Mouse (Mus musculus) hindbrain, embryonic 13.5 days (tissue): Measurements from ENCODE around the gene Pyroxd2. TPM values are rescaled to one million over a fixed set of nuclear protein-coding genes. Genes with fewer than 3 reads are reported as not detected.
A peak's percentile ranks its signal among the peaks of the same experiment; 100 is the strongest.

Experiments
- ATAC-seq: fragments of 200-750 bp; cut with Nextera tagmentation; 2 replicates; pipeline ENCODE4 v1.8.0; 2017; ENCODE audit warnings: moderate TSS enrichment; ENCODE audit not compliant: low FRiP score
- H3K27ac ChIP-seq: fragments of 300-500 bp; sonication (generic); 2 replicates; pipeline ENCODE4 v1.5.1; 2015; ENCODE audit warnings: inconsistent platforms, mild to moderate bottlenecking, moderate library complexity
- H3K27me3 ChIP-seq: fragments of 300-500 bp; sonication (generic); 2 replicates; pipeline ENCODE4 v1.6.1; 2015; ENCODE audit warnings: mild to moderate bottlenecking, inconsistent platforms
- H3K36me3 ChIP-seq: fragments of 300-500 bp; sonication (generic); 2 replicates; pipeline ENCODE4 v1.6.1; 2015; ENCODE audit warnings: mild to moderate bottlenecking, inconsistent platforms
- H3K4me1 ChIP-seq: fragments of 300-500 bp; sonication (generic); replicated peaks from 2 replicates; pipeline ENCODE4 v1.6.1; 2015; ENCODE audit warnings: inconsistent platforms
- H3K4me2 ChIP-seq: fragments of 300-500 bp; sonication (generic); 2 replicates; pipeline ENCODE4 v1.6.1; 2015; ENCODE audit warnings: inconsistent platforms, mild to moderate bottlenecking, moderate library complexity
- H3K4me3 ChIP-seq: fragments of 300-500 bp; sonication (generic); 2 replicates; pipeline ENCODE4 v1.5.1; 2015; ENCODE audit warnings: mild to moderate bottlenecking, inconsistent platforms
- H3K9ac ChIP-seq: fragments of 300-500 bp; sonication (generic); 2 replicates; pipeline ENCODE4 v1.6.1; 2015; ENCODE audit warnings: mild to moderate bottlenecking, inconsistent platforms
- H3K9me3 ChIP-seq: fragments of 300-500 bp; sonication (generic); 2 replicates; pipeline ENCODE4 v1.6.1; 2016; ENCODE audit warnings: inconsistent platforms
- WGBS: fragments of 180-500 bp; shearing (Covaris S2); methylation state at CpG from one replicate; pipeline ENCODE4 v1.1.7; 2015; 5-methylcytosine and 5-hydroxymethylcytosine counted together
- polyA plus RNA-seq: library from polyadenylated mRNA; unstranded; fragments of >200 nt; fragmentation: Nextera tagmentation; extraction: Ambion mirVana; gene quantifications from 2 replicates; pipeline ENCODE4 v1.2.1, GENCODE M21; 2015

The Pyroxd2 gene
- polyA plus RNA-seq, 1 experiment from 2014 or later: 2.2 TPM

- Histone ChIP-seq H3K9ac (no peak overlapping the region), H3K27me3 (peaks cover 15% of the 10 kb centered on the region; the same call in 1 of the 2 replicates), H3K4me1 (peaks cover 16% of the 10 kb centered on the region), H3K27ac (no peak overlapping the region), H3K36me3 (no peaks in the 10 kb centered on the region), H3K9me3 (no peaks in the 10 kb centered on the region), H3K4me2 (no peak overlapping the region), H3K4me3 (no peak overlapping the region)
- peak; percentile 81 for ATAC-seq
- WGBS: 25% methylated on average over 4 of the region's 4 CpGs
Observed at GRCm38 (mm10) chr19:42744162-42744586, 8.4 kb downstream of the Pyroxd2 start.

GRCm38 (mm10) chr19:42743261-42743660 lies 9.3 kb downstream of the Pyroxd2 start:
- Histone ChIP-seq H3K4me3 (no peak overlapping the region), H3K27ac (no peak overlapping the region), H3K9me3 (no peaks in the 10 kb centered on the region), H3K4me1 (peaks cover 16% of the 10 kb centered on the region), H3K27me3 (peaks cover 15% of the 10 kb centered on the region; the same call in 1 of the 2 replicates), H3K36me3 (no peaks in the 10 kb centered on the region), H3K9ac (no peak overlapping the region), H3K4me2 (peak overlapping the region; percentile 11; the same call in 1 of the 2 replicates)
- 29% methylated on average over 16 of the region's 16 CpGs for WGBS
- 0 out of 2 replicates have a peak, but pooled peaks have one; percentile 27 for ATAC-seq

GRCm38 (mm10) chr19:42741884-42742283 lies 10.7 kb downstream of the Pyroxd2 start:
- peaks cover 16% of the 10 kb centered on the region for H3K4me1 ChIP-seq
- no peaks in the 10 kb centered on the region for H3K9me3 ChIP-seq
- H3K9ac ChIP-seq: no peak overlapping the region
- WGBS: 81% methylated on average over 14 of the region's 14 CpGs
- H3K4me2 ChIP-seq: no peak overlapping the region
- H3K36me3 ChIP-seq: no peaks in the 10 kb centered on the region
- no peak overlapping the region for H3K27ac ChIP-seq
- ATAC-seq: no peak
- no peak overlapping the region for H3K4me3 ChIP-seq
- peaks cover 15% of the 10 kb centered on the region; the same call in 1 of the 2 replicates for H3K27me3 ChIP-seq

GRCm38 (mm10) chr19:42740163-42740899 lies 12.2 kb downstream of the Pyroxd2 start:
- H3K27me3 ChIP-seq: peaks cover 18% of the 10 kb centered on the region; the same call in 1 of the 2 replicates
- no peak overlapping the region for H3K4me2 ChIP-seq
- ATAC-seq: no peak
- no peak overlapping the region for H3K27ac ChIP-seq
- H3K4me3 ChIP-seq: no peak overlapping the region
- no peaks in the 10 kb centered on the region for H3K9me3 ChIP-seq
- H3K9ac ChIP-seq: no peak overlapping the region
- H3K36me3 ChIP-seq: no peaks in the 10 kb centered on the region
- WGBS: 74% methylated on average over 8 of the region's 8 CpGs
- H3K4me1 ChIP-seq: peaks cover 16% of the 10 kb centered on the region

- Histone ChIP-seq H3K4me1 (peaks cover 13% of the 10 kb centered on the region), H3K4me3 (no peak overlapping the region), H3K4me2 (no peak overlapping the region), H3K9ac (no peak overlapping the region), H3K9me3 (no peaks in the 10 kb centered on the region), H3K36me3 (no peaks in the 10 kb centered on the region), H3K27ac (no peak overlapping the region), H3K27me3 (peaks cover 16% of the 10 kb centered on the region; the same call in 1 of the 2 replicates)
- no peak for ATAC-seq
- 91% methylated on average over 6 of the region's 6 CpGs for WGBS
Observed at GRCm38 (mm10) chr19:42739734-42740133, 12.8 kb downstream of the Pyroxd2 start.

DNA sequence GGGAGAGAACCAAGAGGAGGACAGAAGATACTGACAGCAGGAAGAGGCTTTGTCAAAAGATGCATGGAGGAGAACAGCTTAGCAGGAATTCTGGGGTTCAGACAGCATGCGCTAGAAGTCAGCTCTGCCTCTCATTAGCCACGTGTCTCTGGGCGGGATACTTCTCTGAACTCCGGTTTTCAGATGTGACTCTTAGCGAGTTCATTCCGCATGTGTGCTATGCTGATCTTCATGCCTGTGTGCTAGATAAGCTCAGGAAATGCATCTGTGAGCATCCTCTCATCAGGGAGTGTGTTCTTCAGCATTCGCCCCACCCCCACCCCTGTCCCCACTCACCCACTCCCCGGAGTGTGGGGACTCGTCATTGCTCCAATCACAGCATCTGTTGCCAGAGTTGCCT lies 14.8 kb downstream of the Pyroxd2 start:
- whole genome bisulfite sequencing: 70% methylated on average over 9 of the region's 9 CpGs
- H3K4me1 ChIP-seq: no peaks in the 10 kb centered on the region
- no peak overlapping the region for H3K27ac ChIP-seq
- no peak overlapping the region for H3K4me3 ChIP-seq
- peaks cover 14% of the 10 kb centered on the region; the same call in 1 of the 2 replicates for H3K27me3 ChIP-seq
- H3K36me3 ChIP-seq: no peaks in the 10 kb centered on the region
- H3K9ac ChIP-seq: no peak overlapping the region
- no peak for ATAC-seq
- H3K9me3 ChIP-seq: no peaks in the 10 kb centered on the region
- H3K4me2 ChIP-seq: no peak overlapping the region

- WGBS: 87% methylated on average over 5 of the region's 5 CpGs
- no peak overlapping the region for H3K9ac ChIP-seq
- H3K27ac ChIP-seq: no peak overlapping the region
- H3K27me3 ChIP-seq: 0 out of 2 replicates have a peak, but pooled peaks cover 4% of the 10 kb centered on the region
- H3K4me1 ChIP-seq: no peaks in the 10 kb centered on the region
- H3K9me3 ChIP-seq: no peaks in the 10 kb centered on the region
- H3K36me3 ChIP-seq: no peaks in the 10 kb centered on the region
- ATAC-seq: no peak
- H3K4me3 ChIP-seq: no peak overlapping the region
- no peak overlapping the region for H3K4me2 ChIP-seq
Observed at GRCm38 (mm10) chr19:42734982-42735381, 17.6 kb downstream of the Pyroxd2 start.

GRCm38 (mm10) chr19:42727424-42727823 lies 25.2 kb downstream of the Pyroxd2 start:
- 0 out of 2 replicates have a peak, but pooled peaks cover 3% of the 10 kb centered on the region for H3K4me1 ChIP-seq
- no peak overlapping the region for H3K4me3 ChIP-seq
- no peaks in the 10 kb centered on the region for H3K36me3 ChIP-seq
- WGBS: 90% methylated on average over 4 of the region's 4 CpGs
- H3K9ac ChIP-seq: no peak overlapping the region
- no peaks in the 10 kb centered on the region for H3K9me3 ChIP-seq
- no peak for ATAC-seq
- no peak overlapping the region for H3K4me2 ChIP-seq
- H3K27ac ChIP-seq: no peak overlapping the region
- no peaks in the 10 kb centered on the region for H3K27me3 ChIP-seq

GRCm38 (mm10) chr19:42726766-42727165 lies 25.8 kb downstream of the Pyroxd2 start:
- H3K27ac ChIP-seq: no peak overlapping the region
- no peak overlapping the region for H3K9ac ChIP-seq
- H3K27me3 ChIP-seq: no peaks in the 10 kb centered on the region
- H3K36me3 ChIP-seq: no peaks in the 10 kb centered on the region
- 89% methylated on average over 10 of the region's 10 CpGs for WGBS
- no peak overlapping the region for H3K4me3 ChIP-seq
- H3K9me3 ChIP-seq: no peaks in the 10 kb centered on the region
- 0 out of 2 replicates have a peak, but pooled peaks cover 7% of the 10 kb centered on the region for H3K4me1 ChIP-seq
- no peak for ATAC-seq
- no peak overlapping the region for H3K4me2 ChIP-seq

- 0 out of 2 replicates have a peak, but pooled peaks cover 7% of the 10 kb centered on the region for H3K4me1 ChIP-seq
- no peak overlapping the region for H3K4me3 ChIP-seq
- no peaks in the 10 kb centered on the region for H3K36me3 ChIP-seq
- ATAC-seq: no peak
- no peaks in the 10 kb centered on the region for H3K9me3 ChIP-seq
- H3K9ac ChIP-seq: no peak overlapping the region
- H3K4me2 ChIP-seq: no peak overlapping the region
- no peaks in the 10 kb centered on the region for H3K27me3 ChIP-seq
- 83% methylated on average over 3 of the region's 3 CpGs for WGBS
- no peak overlapping the region for H3K27ac ChIP-seq
Observed at GRCm38 (mm10) chr19:42725973-42726350, 26.6 kb downstream of the Pyroxd2 start.

DNA sequence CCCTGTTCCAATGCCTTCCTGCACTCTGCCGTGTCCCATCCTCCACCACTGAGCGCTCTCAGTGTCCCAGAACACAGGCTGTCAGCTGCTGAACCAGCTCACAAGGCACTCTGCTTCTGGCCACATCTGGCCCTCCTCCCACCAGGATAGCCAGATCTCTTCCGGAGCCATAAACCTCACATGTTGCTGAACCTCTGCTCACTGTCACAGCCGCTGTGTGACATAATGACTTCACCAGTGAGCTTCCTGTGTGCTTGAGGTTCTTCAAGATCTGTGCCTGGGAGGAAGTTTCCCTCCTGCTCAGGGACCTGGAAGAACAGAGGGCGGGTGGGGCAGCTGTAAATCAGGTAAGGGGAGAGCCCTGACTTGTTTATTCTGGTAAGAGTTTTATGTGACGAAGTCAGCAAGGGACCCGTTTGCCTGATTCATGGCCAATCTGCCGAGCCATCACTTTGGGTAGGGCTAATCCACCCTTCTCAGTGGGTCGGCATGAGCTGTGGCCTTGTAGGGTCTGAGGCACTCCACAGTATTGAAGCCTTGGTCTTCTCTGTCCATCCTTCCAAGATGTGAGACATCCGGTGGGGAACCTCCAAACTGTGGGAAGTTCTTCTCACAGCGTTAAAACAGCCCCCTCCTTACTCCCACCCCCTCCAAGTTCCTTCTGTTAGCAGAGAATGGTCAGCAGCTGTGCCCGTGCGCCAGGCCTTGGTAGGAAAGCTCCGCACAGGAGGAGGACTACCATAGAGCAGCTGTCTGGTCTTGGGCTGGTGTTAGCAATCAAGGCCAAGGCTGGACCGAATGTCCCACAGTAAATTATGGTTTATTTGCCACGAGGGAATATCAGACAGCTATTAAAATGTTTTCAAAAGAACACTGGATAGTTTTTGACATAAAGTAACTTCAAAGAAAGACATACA lies 27.3 kb downstream of the Pyroxd2 start:
- no peak for ATAC-seq
- 77% methylated on average over 16 of the region's 16 CpGs for WGBS

GRCm38 (mm10) chr19:42723302-42723701 lies 29.3 kb downstream of the Pyroxd2 start:
- no peak overlapping the region for H3K4me2 ChIP-seq
- H3K4me1 ChIP-seq: 0 out of 2 replicates have a peak, but pooled peaks cover 9% of the 10 kb centered on the region
- no peak for ATAC-seq
- no peak overlapping the region for H3K9ac ChIP-seq
- WGBS: 80% methylated on average over 6 of the region's 6 CpGs
- H3K27me3 ChIP-seq: no peaks in the 10 kb centered on the region
- no peaks in the 10 kb centered on the region for H3K9me3 ChIP-seq
- no peak overlapping the region for H3K27ac ChIP-seq
- no peak overlapping the region for H3K4me3 ChIP-seq
- H3K36me3 ChIP-seq: no peaks in the 10 kb centered on the region

More for the DNA sequence above, 27.3 kb downstream of the Pyroxd2 start:
- no peak overlapping the region for H3K4me2 ChIP-seq
- H3K9ac ChIP-seq: no peak overlapping the region
- H3K36me3 ChIP-seq: no peaks in the 10 kb centered on the region
- no peaks in the 10 kb centered on the region for H3K9me3 ChIP-seq
- H3K27ac ChIP-seq: no peak overlapping the region
- 0 out of 2 replicates have a peak, but pooled peaks cover 7% of the 10 kb centered on the region for H3K4me1 ChIP-seq
- H3K27me3 ChIP-seq: no peaks in the 10 kb centered on the region
- no peak overlapping the region for H3K4me3 ChIP-seq
